Mouse (Mus musculus): ENCODE data around the gene Snrpd3.
A peak's percentile ranks its signal among the peaks of the same experiment; 100 is the strongest.
"Not testable (repeated sequence)": the region's sequence is repeated elsewhere in the genome, so short reads cannot be mapped to it uniquely, and the experiment has no call there.

Gene Snrpd3

GRCm38 (mm10) chr10:75517073-75517757 lies at the start of gene Snrpd3:
Gene Snrpd3 (plus strand): TSS chr10:75517551.
- DNase-seq (ENCODE audit: low read depth, low spot score) = peak; percentile 99

- no peak for DNase-seq (ENCODE audit: low read depth, low spot score)
These were observed 43.9 kb upstream of the Snrpd3 start for GRCm38 (mm10) chr10:75473411-75473810.

GRCm38 (mm10) chr10:75474571-75474970 lies 42.8 kb upstream of the Snrpd3 start:
- DNase-seq (ENCODE audit: low read depth, low spot score) = no peak

- DNase-seq (ENCODE audit: low read depth, low spot score) = peak; percentile 34
These were observed 42.1 kb upstream of the Snrpd3 start for GRCm38 (mm10) chr10:75475139-75475850.

DNA sequence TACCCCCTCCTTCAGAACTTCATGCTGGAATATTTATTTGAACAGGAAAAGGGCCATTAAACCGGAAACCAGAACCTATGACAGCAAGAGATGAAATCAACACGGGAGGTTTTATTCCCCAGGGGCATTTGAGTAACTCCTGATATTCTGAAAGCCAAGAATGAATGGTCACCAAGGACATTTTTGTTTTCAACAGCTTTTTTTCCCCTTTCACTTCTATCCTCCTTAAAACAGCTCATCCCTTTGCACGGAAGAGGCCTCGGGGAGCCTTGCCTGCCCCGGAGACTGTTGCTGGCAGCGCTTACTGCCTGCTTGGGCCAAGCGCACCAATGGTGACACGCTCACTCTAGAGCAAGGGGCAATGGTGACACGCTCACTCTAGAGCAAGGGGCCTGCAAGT lies 40.3 kb upstream of the Snrpd3 start:
- no peak for DNase-seq (ENCODE audit: low read depth, low spot score)

DNA sequence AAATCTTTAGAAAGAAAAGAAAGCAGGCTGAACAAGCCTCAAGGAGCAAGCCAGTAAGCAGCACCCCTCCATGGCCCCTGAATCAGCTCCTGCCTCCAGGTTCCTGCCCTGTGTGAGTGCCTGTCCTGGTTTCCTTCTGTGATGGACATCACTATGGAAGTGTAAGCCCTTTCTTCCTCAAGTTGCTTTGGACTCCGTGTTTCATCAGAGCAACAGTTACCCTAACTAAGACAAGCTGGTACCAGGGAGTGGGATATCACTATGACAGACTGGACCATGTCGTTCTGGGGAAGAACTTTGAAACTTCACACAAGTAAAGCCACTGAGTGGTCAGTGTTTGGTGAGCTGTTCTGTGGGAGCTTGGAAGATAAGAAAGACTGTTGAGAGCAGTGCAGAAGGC lies 37.4 kb upstream of the Snrpd3 start:
- DNase-seq (ENCODE audit: low read depth, low spot score) = no peak

DNA sequence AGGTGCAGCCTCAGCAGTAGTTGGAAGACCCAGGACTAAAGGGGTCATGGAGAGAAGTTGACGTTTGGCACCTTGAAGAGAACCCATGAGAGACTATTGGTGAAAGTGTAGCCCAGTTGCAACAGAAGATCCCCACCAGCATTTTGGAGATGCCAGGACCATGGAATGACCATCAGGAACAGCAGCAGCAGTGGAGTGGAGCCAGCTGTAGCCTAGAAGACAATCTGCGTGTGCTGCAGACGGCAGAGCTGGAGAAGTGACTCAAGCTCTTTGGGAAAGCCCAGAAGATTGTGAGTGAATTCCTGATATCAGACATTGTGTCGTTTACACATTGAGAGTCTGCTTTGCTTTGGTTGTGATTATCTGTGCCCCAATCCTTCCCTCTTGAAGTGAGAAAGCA lies 35.6 kb upstream of the Snrpd3 start:
- DNase-seq (ENCODE audit: low read depth, low spot score) = no peak

DNA sequence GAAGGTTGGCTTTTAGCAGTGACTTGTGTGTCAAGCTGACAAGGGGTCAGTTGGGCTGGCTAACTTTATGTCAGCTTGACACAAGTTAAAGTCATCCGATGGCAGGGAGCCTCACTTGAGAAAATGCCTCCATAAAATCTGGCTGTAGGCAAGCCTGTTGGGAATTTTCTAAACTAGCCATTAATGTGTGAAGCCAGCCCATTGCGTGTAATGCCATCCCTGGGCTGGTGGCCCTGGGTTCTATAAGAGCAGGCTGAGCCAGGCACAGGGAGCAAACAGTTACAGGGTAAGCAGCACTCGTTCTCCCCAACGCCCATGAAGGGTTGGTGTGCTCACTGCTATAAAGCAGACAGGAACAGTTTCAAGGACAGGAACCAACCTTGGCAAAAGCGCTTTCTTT lies 35.1 kb upstream of the Snrpd3 start:
- DNase-seq (ENCODE audit: low read depth, low spot score) = no peak

- DNase-seq (ENCODE audit: low read depth, low spot score) = no peak
These were observed 34.4 kb upstream of the Snrpd3 start for GRCm38 (mm10) chr10:75482919-75483483.

GRCm38 (mm10) chr10:75484066-75484465 lies 33.3 kb upstream of the Snrpd3 start:
- DNase-seq (ENCODE audit: low read depth, low spot score) = no peak

GRCm38 (mm10) chr10:75484767-75485166 lies 32.6 kb upstream of the Snrpd3 start:
- no peak for DNase-seq (ENCODE audit: low read depth, low spot score)

DNA sequence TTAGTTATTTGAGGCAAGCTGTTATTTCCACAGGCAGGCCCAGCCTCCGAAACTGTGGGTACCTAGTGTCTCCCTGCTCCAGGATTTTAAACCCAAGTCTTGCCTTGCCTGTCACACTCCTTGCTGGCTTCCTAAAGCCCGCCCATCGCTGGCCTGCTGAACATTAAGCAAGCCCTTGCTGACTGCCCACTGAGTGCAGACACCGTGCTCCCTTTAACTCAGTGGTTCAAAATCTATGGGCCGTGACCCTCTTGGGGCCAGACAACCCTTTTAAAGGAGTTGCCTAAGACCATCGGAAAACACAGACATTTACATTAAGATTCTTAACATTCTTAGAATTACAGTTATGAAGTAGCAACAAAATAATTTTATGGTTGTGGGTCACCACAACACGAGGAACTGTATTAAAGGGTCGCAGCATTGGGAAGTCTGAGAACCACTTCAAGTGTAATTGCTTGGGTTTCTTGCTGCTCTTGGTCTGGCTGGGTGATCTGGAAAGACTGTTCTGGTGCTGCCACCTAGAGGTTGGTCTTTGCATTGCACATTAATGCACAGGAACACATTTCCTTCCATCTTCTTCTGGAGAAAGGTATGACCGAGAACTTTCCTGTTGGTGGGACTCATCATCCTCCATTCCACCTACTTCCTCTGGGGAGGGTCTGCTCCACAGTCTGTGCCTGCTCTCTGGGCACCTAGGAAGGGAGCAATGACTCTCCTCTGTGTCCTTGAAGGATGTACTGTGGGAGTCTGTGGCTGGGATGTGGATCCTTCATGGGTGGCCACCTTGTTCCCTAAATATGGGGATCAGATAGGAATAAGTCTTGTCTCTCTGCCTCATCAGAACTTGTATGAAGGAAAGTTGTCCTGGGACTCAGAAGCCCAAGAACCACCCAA lies 31.0 kb upstream of the Snrpd3 start:
- DNase-seq (ENCODE audit: low read depth, low spot score) = peak; percentile 84

GRCm38 (mm10) chr10:75487131-75487530 lies 30.2 kb upstream of the Snrpd3 start:
- DNase-seq (ENCODE audit: low read depth, low spot score) = no peak

DNA sequence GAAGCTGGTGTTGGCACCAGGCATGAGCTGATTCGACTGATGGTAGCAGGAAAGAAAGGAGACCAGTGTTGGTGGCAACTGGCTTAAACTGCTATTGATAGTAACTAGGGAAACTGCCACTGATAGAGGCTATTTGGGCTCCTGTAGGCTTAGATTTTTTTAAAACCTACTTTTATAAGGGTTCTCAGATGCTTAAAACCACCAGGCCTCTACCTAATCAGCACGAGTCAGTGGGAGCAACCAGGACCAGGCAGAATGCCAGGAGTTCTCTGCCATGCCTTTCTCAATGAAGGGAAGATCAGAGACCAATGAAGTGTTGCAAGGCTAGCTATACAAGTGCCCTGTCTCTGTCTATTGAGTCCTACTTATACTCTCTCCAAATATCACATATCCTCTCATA lies 27.8 kb upstream of the Snrpd3 start:
- DNase-seq (ENCODE audit: low read depth, low spot score) = no peak

DNA sequence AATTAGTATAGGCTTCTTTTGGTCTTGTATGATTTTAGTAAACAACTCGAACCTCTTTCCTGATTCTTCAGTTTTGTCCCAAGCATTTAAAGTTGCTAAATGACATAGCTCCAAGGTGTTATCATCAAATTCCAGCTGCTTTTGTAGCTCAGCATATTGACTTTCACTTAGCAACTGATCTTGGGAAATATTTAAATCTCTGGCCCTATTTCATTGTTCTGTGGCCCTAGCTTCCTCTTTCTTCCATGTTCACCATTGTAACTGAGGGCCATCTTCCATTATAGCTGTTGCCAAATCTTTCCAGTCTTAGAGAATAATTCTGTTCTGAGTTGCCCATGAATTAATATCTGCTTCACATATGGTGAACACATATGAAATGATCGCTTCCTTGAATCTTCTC lies 26.6 kb upstream of the Snrpd3 start:
- DNase-seq (ENCODE audit: low read depth, low spot score) = no peak

DNA sequence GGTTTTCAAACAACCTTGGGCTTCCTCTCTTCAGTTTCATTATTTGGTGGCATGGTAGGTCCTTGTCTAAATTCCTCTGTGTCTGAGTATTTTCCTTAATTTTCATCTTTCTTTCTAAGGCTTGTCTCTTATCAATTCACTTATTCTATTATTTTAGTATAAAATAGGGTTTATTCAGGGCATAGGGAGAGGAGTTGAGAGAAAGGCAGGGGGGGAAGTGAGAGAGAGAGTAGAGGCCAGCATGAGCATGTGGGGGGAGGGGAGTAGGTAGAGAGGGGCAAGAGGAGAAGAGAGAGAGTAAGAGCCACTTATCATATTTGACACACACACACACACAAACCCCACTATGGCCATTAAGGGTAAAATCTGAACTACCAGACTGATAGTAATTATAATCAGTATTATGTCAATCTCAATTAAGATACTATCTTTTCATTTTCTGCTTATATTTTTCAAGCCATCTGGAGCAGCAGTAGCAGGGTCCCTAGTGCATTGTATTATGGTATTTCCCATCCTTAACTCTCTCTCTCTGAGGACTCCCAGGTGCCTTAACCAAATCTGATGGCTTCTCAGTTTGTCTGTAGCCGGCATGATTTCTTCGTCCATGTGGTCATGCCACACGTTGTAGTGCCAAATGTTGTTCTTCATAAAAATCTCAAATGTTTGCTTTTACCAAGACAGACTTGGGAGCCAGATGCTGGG lies 26.0 kb upstream of the Snrpd3 start:
- DNase-seq (ENCODE audit: low read depth, low spot score) = no peak

- no peak for DNase-seq (ENCODE audit: low read depth, low spot score)
These were observed 25.5 kb upstream of the Snrpd3 start for GRCm38 (mm10) chr10:75491936-75492262.

DNA sequence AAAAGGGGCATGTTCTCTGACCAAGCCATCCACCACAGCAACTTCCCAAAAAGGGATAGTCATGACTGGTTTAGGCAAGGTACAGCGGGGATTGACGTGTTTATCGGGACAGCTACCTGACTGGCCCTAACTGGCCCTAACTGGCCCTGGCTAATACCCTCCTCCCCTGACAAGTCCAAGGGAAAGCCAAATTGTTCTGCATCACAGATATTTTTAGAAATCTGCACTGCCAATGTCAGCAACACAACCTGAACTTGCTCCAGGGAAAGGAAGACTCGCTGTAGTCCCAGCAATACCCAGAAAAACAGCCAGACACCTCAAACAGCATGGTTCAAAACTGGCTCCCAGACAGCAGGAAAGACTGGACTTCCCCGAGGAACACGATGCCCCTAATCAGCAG lies 22.0 kb upstream of the Snrpd3 start:
- no peak for DNase-seq (ENCODE audit: low read depth, low spot score)

DNA sequence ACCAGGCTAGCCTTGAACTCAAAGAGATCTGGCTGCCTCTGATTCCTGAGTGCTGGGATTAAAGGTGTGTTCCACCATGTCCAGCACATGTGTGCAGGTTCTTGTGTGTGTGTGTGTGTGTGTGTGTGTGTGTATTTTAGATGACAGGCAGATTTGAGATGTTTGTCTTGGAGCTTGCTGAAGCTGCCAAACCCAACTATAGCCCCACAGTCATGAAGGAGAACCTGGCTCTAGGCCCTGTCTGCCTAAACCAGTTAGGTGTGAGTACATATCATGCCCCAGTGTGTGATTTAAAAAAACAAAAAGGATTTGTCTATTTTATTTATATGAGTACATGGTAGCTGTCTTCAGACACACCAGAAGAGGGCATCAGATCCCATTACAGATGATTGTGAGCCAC lies 21.4 kb upstream of the Snrpd3 start:
- no peak for DNase-seq (ENCODE audit: low read depth, low spot score)

DNA sequence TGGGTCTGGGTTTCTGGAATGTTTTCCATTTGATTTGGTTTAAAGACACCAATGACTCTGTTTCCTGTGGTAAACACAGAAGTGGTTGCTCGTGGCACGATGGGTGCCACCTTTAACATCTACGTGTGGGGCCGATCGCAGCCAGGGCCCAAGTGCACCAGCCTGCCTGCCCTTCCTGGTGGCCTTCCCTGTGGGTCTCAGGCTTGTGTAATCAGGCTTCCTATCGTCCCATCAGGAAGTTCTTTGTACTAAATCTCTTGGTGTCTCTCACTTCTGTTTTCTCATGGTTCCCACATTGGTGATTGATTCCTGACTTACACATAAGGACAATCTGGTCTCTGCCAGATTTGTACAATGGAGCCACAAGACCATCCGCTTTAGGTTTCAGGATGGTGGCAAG lies 18.1 kb upstream of the Snrpd3 start:
- not testable (repeated sequence) for DNase-seq (ENCODE audit: low read depth, low spot score)

DNA sequence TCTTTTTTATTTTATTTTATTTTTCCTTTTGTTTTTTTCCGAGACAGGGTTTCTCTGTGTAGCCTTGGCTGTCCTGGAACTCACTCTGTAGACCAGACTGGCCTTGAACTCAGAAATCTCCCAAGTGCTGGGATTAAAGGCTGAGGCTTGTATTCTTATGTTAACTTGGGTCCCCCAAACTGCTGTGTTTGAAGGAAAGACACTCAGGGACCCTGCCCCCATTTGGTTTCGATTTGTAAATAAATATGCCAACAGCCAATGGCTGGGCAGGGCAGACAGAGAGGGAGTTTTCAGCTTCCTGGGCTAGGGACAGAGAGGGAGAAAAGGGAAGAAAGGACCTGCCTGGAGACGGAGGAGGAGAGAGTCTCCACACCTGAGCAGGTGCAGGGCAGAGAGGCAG lies 17.6 kb upstream of the Snrpd3 start:
- no peak for DNase-seq (ENCODE audit: low read depth, low spot score)

DNA sequence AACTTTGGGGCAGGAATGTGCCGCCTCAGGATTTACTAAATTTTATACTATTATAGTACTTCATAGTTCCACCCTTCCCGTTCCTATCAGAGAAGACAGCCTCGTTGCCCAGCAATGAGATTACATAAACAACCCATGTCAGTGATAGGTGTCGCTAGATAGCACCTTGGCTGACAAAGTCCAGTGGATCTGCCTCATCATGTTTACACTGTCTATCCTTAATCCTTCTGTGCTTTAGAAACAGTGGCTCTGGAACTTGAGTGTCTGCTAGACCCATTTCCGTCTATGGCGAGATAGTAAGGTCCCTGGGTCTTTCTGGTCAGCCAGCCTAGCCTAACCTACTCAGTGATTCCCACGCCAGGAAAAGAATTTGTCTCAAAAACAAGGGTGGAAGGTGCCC lies 17.0 kb upstream of the Snrpd3 start:
- no peak for DNase-seq (ENCODE audit: low read depth, low spot score)

All from brain, adult 2 months (tissue).